Mouse (Mus musculus) megakaryocyte, embryonic 14.5 days (primary cell): ENCODE data around the gene Cdip1.

Experiments used
- FLI1 ChIP-seq: IDR thresholded peaks from 2 replicates; pipeline ENCODE4 v1.6.1; 2012; ENCODE audit warnings: low read length, inconsistent platforms, mixed read lengths
- GATA1 ChIP-seq: IDR thresholded peaks from 3 replicates; pipeline ENCODE4 v1.6.1; 2012; ENCODE audit warnings: mixed read lengths, low read length, inconsistent platforms, borderline replicate concordance

DNA sequence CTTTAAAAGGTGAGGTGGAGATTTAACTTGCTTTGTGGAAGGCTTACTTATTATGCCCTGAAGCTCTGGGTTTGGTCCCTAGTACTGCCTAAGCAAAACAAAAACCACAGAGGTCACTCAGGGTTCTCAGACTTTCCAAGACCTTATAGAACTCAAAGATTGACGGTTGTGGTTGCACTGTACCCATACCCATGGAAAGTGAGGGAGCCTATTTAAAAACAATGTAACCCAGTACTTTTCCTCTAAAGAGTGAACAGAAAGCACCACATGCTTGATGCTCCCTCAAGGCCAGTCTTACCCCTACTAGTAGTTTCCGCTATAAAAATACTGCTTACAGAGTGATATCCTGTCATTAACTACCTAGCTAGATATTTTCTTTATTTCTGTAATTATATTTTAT, 53.8 kb downstream of the Cdip1 start:
- TF ChIP-seq GATA1: no peak
- no peak for TF ChIP-seq FLI1
